Mouse (Mus musculus): Measurements from ENCODE around the gene H2al1e.
"Not testable (repeated sequence)": the region's sequence is repeated elsewhere in the genome, so short reads cannot be mapped to it uniquely, and the experiment has no call there.

H2al1e gene

DNA sequence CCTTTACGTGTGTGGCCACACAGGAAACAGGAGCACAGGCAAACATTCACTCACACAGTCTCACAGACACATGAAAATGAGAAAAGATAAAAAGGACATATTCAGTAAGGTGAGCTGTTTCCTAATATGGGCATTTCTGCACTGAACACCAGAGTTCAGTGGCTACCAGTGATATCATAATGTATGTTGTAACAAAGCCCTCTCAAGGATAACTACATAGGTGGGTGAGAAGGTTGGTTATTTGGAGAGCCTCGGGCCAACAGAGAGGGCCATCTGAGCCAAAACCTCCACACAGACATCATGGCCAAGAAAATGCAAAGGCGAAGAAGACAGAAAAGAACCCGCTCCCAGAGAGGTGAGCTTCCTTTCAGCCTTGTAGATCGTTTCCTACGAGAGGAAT lies 3.2 kb upstream of the H2al1e start, which contains the start of gene H2al1d:
TSS of gene H2al1d (plus strand) at position 301 of the 400 bp plus-strand sequence.
- H3K36me3 ChIP-seq (ENCODE audit: insufficient read depth, low read length); H3K4me1 ChIP-seq (replicated peaks; ENCODE audit: low read depth, low read length); H3K27me3 ChIP-seq (ENCODE audit: insufficient read depth, low read length); H3K4me3 ChIP-seq (replicated peaks; ENCODE audit: low read length); H3K9me3 ChIP-seq (ENCODE audit: low read length): not testable (repeated sequence)

DNA sequence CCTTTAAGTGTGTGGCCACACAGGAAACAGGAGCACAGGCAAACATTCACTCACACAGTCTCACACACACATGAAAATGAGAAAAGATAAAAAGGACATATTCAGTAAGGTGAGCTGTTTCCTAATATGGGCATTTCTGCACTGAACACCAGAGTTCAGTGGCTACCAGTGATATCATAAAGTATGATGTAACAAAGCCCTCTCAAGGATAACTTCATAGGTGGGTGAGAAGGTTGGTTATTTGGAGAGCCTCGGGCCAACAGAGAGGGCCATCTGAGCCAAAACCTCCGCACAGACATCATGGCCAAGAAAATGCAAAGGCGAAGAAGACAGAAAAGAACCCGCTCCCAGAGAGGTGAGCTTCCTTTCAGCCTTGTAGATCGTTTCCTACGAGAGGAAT lies 3.1 kb downstream of the H2al1e start, which contains the start of gene H2al1f:
TSS of gene H2al1f (plus strand) at position 301 of the 400 bp plus-strand sequence.
- H3K36me3 ChIP-seq (ENCODE audit: insufficient read depth, low read length); H3K4me3 ChIP-seq (replicated peaks; ENCODE audit: low read length); H3K4me1 ChIP-seq (replicated peaks; ENCODE audit: low read depth, low read length); H3K9me3 ChIP-seq (ENCODE audit: low read length); H3K27me3 ChIP-seq (ENCODE audit: insufficient read depth, low read length): not testable (repeated sequence)

DNA sequence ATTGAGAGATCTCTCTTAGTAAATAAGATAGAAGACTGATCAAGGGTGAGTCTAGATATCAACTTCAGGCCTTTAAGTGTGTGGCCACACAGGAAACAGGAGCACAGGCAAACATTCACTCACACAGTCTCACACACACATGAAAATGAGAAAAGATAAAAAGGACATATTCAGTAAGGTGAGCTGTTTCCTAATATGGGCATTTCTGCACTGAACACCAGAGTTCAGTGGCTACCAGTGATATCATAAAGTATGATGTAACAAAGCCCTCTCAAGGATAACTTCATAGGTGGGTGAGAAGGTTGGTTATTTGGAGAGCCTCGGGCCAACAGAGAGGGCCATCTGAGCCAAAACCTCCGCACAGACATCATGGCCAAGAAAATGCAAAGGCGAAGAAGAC lies 6.2 kb downstream of the H2al1e start, which contains the start of gene H2al1g:
TSS of gene H2al1g (plus strand) at position 301 of the 400 bp plus-strand sequence.
- not testable (repeated sequence) for H3K27me3 ChIP-seq (ENCODE audit: insufficient read depth, low read length); H3K4me3 ChIP-seq (replicated peaks; ENCODE audit: low read length); H3K9me3 ChIP-seq (ENCODE audit: low read length); H3K36me3 ChIP-seq (ENCODE audit: insufficient read depth, low read length); H3K4me1 ChIP-seq (replicated peaks; ENCODE audit: low read depth, low read length)

DNA sequence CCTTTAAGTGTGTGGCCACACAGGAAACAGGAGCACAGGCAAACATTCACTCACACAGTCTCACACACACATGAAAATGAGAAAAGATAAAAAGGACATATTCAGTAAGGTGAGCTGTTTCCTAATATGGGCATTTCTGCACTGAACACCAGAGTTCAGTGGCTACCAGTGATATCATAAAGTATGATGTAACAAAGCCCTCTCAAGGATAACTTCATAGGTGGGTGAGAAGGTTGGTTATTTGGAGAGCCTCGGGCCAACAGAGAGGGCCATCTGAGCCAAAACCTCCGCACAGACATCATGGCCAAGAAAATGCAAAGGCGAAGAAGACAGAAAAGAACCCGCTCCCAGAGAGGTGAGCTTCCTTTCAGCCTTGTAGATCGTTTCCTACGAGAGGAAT lies 9.5 kb downstream of the H2al1e start, which contains the start of gene H2al1h:
TSS of gene H2al1h (plus strand) at position 301 of the 400 bp plus-strand sequence.
- H3K9me3 ChIP-seq (ENCODE audit: low read length); H3K27me3 ChIP-seq (ENCODE audit: insufficient read depth, low read length); H3K4me3 ChIP-seq (replicated peaks; ENCODE audit: low read length); H3K36me3 ChIP-seq (ENCODE audit: insufficient read depth, low read length); H3K4me1 ChIP-seq (replicated peaks; ENCODE audit: low read depth, low read length): not testable (repeated sequence)

DNA sequence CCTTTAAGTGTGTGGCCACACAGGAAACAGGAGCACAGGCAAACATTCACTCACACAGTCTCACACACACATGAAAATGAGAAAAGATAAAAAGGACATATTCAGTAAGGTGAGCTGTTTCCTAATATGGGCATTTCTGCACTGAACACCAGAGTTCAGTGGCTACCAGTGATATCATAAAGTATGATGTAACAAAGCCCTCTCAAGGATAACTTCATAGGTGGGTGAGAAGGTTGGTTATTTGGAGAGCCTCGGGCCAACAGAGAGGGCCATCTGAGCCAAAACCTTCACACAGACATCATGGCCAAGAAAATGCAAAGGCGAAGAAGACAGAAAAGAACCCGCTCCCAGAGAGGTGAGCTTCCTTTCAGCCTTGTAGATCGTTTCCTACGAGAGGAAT lies 12.6 kb downstream of the H2al1e start, which contains the start of gene H2al1i:
TSS of gene H2al1i (plus strand) at position 301 of the 400 bp plus-strand sequence.
- not testable (repeated sequence) for H3K36me3 ChIP-seq (ENCODE audit: insufficient read depth, low read length); H3K9me3 ChIP-seq (ENCODE audit: low read length); H3K4me1 ChIP-seq (replicated peaks; ENCODE audit: low read depth, low read length); H3K4me3 ChIP-seq (replicated peaks; ENCODE audit: low read length); H3K27me3 ChIP-seq (ENCODE audit: insufficient read depth, low read length)

DNA sequence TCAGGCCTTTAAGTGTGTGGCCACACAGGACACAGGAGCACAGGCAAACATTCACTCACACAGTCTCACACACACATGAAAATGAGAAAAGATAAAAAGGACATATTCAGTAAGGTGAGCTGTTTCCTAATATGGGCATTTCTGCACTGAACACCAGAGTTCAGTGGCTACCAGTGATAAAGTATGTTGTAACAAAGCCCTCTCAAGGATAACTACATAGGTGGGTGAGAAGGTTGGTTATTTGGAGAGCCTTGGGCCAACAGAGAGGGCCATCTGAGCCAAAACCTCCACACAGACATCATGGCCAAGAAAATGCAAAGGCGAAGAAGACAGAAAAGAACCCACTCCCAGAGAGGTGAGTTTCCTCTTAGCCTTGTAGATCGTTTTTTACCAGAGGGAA lies 15.8 kb downstream of the H2al1e start, which contains the start of gene H2al1j:
TSS of gene H2al1j (plus strand) at position 301 of the 400 bp plus-strand sequence.
- H3K4me3 ChIP-seq (replicated peaks; ENCODE audit: low read length); H3K27me3 ChIP-seq (ENCODE audit: insufficient read depth, low read length): not testable (repeated sequence)

DNA sequence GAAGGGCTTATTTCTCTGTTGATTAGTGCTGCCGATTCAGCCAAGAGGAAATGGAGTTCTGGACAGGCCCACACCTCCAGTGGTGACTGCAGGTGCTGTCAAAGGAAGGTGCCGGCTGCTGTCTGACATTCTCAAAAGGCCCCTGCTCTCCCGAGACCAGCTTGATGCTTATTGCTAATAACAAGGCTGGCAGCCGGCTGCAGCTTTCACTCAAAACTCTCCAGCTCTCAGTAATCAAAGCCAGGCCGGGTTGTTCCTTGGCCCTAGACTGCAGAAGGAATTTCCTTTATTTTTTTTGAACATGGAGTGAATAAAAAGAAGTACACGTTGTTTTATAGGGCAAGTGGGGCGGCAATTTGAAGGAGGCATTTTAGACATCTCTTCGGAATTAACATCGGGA lies 34.0 kb downstream of the H2al1e start:
- no peak for TF ChIP-seq CTCF (conservative IDR thresholded peaks at IDR 0.05; ENCODE audit: low read length)
- no peak for TF ChIP-seq NANOG (IDR thresholded peaks at IDR 0.05; ENCODE audit: borderline replicate concordance, low read length)
- TF ChIP-seq POU5F1 (IDR thresholded peaks at IDR 0.05; ENCODE audit: borderline replicate concordance, low read length) = no peak
- H3K36me3 ChIP-seq (ENCODE audit: insufficient read depth, low read length) = no peaks in the 10 kb centered on the region
- H3K4me3 ChIP-seq (replicated peaks; ENCODE audit: low read length) = no peak overlapping the region
- H3K4me1 ChIP-seq (replicated peaks; ENCODE audit: low read depth, low read length) = no peaks in the 10 kb centered on the region
- H3K9me3 ChIP-seq (ENCODE audit: low read length) = no peaks in the 10 kb centered on the region
- H3K27me3 ChIP-seq (ENCODE audit: insufficient read depth, low read length) = no peaks in the 10 kb centered on the region

More for the DNA sequence above, 15.8 kb downstream of the H2al1e start, which contains the start of gene H2al1j:
- not testable (repeated sequence) for H3K9me3 ChIP-seq (ENCODE audit: low read length); H3K4me1 ChIP-seq (replicated peaks; ENCODE audit: low read depth, low read length); H3K36me3 ChIP-seq (ENCODE audit: insufficient read depth, low read length)

DNA sequence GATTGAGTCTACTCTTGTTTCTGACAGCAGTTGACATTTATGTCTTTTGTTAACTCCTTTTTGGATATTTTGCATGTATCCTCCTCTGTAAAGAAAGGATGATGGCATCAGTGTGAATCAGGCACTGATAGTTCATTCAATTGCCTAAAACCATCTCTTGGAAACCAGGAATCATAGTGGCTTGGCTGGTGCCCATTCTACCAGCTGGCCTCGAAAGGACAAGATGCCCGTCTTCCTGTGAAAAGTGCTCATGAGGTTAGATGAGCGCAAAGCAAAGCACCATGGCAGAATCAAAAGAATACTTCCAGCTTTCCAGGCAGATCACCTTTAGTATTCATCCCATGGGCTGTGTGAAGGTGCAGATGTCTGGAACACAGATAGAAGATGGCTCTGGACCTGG lies 35.0 kb downstream of the H2al1e start:
- no peaks in the 10 kb centered on the region for H3K36me3 ChIP-seq (ENCODE audit: insufficient read depth, low read length)
- TF ChIP-seq POU5F1 (IDR thresholded peaks at IDR 0.05; ENCODE audit: borderline replicate concordance, low read length) (no peak), NANOG (IDR thresholded peaks at IDR 0.05; ENCODE audit: borderline replicate concordance, low read length) (no peak), CTCF (conservative IDR thresholded peaks at IDR 0.05; ENCODE audit: low read length) (no peak)
- H3K4me3 ChIP-seq (replicated peaks; ENCODE audit: low read length) = no peak overlapping the region
- no peaks in the 10 kb centered on the region for H3K4me1 ChIP-seq (replicated peaks; ENCODE audit: low read depth, low read length)
- no peaks in the 10 kb centered on the region for H3K27me3 ChIP-seq (ENCODE audit: insufficient read depth, low read length)
- no peaks in the 10 kb centered on the region for H3K9me3 ChIP-seq (ENCODE audit: low read length)

DNA sequence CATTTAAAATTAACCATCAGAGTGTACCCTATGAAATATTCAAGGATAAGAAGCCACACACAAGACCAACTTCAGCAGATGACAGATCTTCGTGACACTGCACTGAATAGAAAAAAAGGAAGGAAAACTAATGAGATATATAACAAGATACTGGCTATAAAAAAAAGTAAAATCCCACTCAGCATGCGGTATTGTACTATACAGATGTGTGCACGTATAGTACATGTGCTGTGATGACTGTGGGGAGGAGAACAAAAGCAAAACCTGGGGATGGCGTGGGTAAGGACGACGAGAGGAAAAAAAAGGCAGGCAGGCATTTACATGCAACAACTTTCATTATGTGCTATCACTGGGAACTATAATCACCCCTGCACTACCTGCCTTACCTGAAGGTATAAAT lies 49.1 kb downstream of the H2al1e start:
- TF ChIP-seq POU5F1 (IDR thresholded peaks at IDR 0.05; ENCODE audit: borderline replicate concordance, low read length) = no peak
- TF ChIP-seq NANOG (IDR thresholded peaks at IDR 0.05; ENCODE audit: borderline replicate concordance, low read length) = no peak
- H3K4me1 ChIP-seq (replicated peaks; ENCODE audit: low read depth, low read length) = no peaks in the 10 kb centered on the region
- no peaks in the 10 kb centered on the region for H3K27me3 ChIP-seq (ENCODE audit: insufficient read depth, low read length)
- no peaks in the 10 kb centered on the region for H3K9me3 ChIP-seq (ENCODE audit: low read length)
- H3K36me3 ChIP-seq (ENCODE audit: insufficient read depth, low read length) = no peaks in the 10 kb centered on the region
- no peak overlapping the region for H3K4me3 ChIP-seq (replicated peaks; ENCODE audit: low read length)

DNA sequence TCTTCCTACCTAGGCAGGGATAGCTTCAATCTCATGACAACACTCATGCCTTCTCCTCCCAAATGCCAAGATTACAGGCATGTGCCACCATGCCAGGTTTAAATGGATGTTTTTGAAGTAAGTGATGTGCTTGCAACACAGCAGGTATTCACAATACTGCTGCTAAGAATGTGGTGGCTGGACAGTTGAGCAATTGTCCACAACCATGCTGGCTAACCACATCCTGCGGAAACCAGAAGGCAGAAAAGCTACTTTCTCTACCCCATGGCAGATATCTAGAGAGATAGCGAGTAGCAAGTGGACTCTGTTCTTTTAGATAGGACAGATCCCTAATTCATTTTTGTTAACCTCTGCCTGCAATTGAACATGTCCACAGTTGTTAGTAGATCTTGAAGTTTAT lies 49.5 kb downstream of the H2al1e start:
- no peaks in the 10 kb centered on the region for H3K36me3 ChIP-seq (ENCODE audit: insufficient read depth, low read length)
- no peaks in the 10 kb centered on the region for H3K9me3 ChIP-seq (ENCODE audit: low read length)
- H3K4me1 ChIP-seq (replicated peaks; ENCODE audit: low read depth, low read length) = no peaks in the 10 kb centered on the region
- no peak for TF ChIP-seq POU5F1 (IDR thresholded peaks at IDR 0.05; ENCODE audit: borderline replicate concordance, low read length)
- no peak for TF ChIP-seq NANOG (IDR thresholded peaks at IDR 0.05; ENCODE audit: borderline replicate concordance, low read length)
- no peak for TF ChIP-seq CTCF (conservative IDR thresholded peaks at IDR 0.05; ENCODE audit: low read length)
- no peak overlapping the region for H3K4me3 ChIP-seq (replicated peaks; ENCODE audit: low read length)
- H3K27me3 ChIP-seq (ENCODE audit: insufficient read depth, low read length) = no peaks in the 10 kb centered on the region
